Mouse (Mus musculus) liver, adult 2 months (tissue): ENCODE results near the gene H2-Eb2. TPM values are rescaled to one million over a fixed set of nuclear protein-coding genes. Genes with fewer than 3 reads are reported as not detected.

Experiments used
- DNase-seq: peaks from one replicate; pipeline ENCODE4 v3.0.0-alpha.2; 2011; ENCODE audit warnings: low read depth, low spot score; ENCODE audit errors: extremely low read depth
- H3K27ac ChIP-seq: fragments of 200-500 bp; replicated peaks from 2 replicates; pipeline ENCODE4 v1.5.1; 2012; ENCODE audit warnings: low read depth, mild to moderate bottlenecking, control low read depth, inconsistent platforms, low read length; ENCODE audit not compliant: insufficient read depth
- H3K27me3 ChIP-seq: fragments of 200-500 bp; 2 replicates; pipeline ENCODE4 v1.6.1; 2012; ENCODE audit warnings: mild to moderate bottlenecking, moderate library complexity, low read length, inconsistent platforms; ENCODE audit not compliant: control insufficient read depth, insufficient read depth
- H3K36me3 ChIP-seq: fragments of 200-500 bp; 2 replicates; pipeline ENCODE4 v1.6.1; 2012; ENCODE audit warnings: low read length, inconsistent platforms; ENCODE audit not compliant: control insufficient read depth, insufficient read depth
- H3K4me1 ChIP-seq: fragments of 200-500 bp; 2 replicates; pipeline ENCODE4 v1.6.1; 2011; ENCODE audit warnings: low read length; ENCODE audit not compliant: control insufficient read depth, insufficient read depth
- H3K4me3 ChIP-seq: fragments of 200-500 bp; 2 replicates; pipeline ENCODE4 v1.5.1; 2011; ENCODE audit warnings: low read depth, mild to moderate bottlenecking, control low read depth, low read length, moderate library complexity; ENCODE audit not compliant: insufficient read depth
- H3K79me2 ChIP-seq: fragments of 200-500 bp; 2 replicates; pipeline ENCODE4 v1.6.1; 2012; ENCODE audit warnings: inconsistent platforms, mild to moderate bottlenecking, low read length, moderate library complexity; ENCODE audit not compliant: control insufficient read depth, insufficient read depth
- H3K9ac ChIP-seq: fragments of 200-500 bp; 2 replicates; pipeline ENCODE4 v1.6.1; 2012; ENCODE audit warnings: low read depth, mild to moderate bottlenecking, control low read depth, inconsistent platforms, low read length
- CTCF ChIP-seq: fragments of 200-500 bp; IDR thresholded peaks from 2 replicates; pipeline ENCODE4 v1.5.1; 2011; ENCODE audit warnings: low read depth, low read length, control low read depth
- POLR2A ChIP-seq: fragments of 200-500 bp; IDR thresholded peaks from 2 replicates; pipeline ENCODE4 v1.6.1; 2011; ENCODE audit warnings: low read length, control low read depth; ENCODE audit not compliant: insufficient read depth; ENCODE audit errors: extremely low read depth
- WGBS: fragments of 180-500 bp; shearing (Covaris S2); methylation state at CpG from one replicate; pipeline ENCODE4 v1.1.7; 2018; 5-methylcytosine and 5-hydroxymethylcytosine counted together
- polyA plus RNA-seq: library from polyadenylated mRNA; depleted of rRNA; stranded (reverse); fragments of >200 nt; gene quantifications from 2 replicates; pipeline ENCODE4 v1.2.3, GENCODE M21; 2012
- total RNA-seq: library from RNA; depleted of rRNA; stranded (reverse); fragments of >200 nt; gene quantifications from 2 replicates; pipeline ENCODE4 v1.2.3, GENCODE M21; 2014

H2-Eb2 gene
- total and polyA plus RNA-seq, 2 experiments: 0.09 to 0.16 TPM

DNA sequence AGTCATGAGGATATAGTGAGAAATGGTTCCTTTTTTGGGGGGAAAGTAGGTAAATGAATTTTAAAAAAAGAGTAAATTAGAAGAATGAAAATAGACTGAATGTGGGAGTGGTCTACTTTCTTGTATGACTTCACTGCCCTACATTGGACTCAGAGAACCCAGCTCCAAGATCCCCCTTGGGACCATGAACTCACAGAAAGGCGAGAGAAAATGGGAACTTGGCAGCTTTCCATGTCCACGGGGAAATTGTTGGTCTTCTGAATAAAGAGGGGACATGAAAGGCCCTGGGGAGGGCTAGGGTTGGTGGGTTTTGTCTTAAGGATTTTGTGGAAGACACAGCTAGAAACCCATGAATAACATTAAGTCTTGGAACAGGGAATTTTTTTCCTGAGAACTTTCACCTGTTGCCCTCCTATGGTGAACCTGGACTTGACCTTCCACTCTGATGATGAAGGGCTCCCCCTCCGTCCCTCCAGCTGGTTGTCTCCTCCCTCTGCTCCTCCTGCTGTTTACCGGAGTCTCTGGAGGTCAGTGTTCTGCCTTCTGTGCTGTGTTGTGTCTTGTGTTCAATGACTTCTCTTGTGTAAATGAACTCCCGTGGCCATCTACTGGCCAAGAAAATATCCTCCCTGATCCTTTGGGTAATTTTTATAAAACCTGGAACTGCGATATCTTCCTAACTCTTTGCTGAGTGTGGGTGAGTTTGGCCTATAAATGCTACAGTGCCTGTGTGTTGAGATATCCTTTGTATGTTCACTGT lies 52.2 kb downstream of the H2-Eb2 start:
- no peak for DNase-seq
- no peak overlapping the region for H3K9ac ChIP-seq
- TF ChIP-seq POLR2A (no peak), CTCF (no peak)
- no peak overlapping the region for H3K4me3 ChIP-seq
- H3K27me3 ChIP-seq: no peaks in the 10 kb centered on the region
- no peaks in the 10 kb centered on the region for H3K79me2 ChIP-seq
- no peaks in the 10 kb centered on the region for H3K36me3 ChIP-seq
- 49% methylated on average over 6 of the region's 6 CpGs for WGBS
- no peaks in the 10 kb centered on the region for H3K4me1 ChIP-seq
- no peak overlapping the region for H3K27ac ChIP-seq

DNA sequence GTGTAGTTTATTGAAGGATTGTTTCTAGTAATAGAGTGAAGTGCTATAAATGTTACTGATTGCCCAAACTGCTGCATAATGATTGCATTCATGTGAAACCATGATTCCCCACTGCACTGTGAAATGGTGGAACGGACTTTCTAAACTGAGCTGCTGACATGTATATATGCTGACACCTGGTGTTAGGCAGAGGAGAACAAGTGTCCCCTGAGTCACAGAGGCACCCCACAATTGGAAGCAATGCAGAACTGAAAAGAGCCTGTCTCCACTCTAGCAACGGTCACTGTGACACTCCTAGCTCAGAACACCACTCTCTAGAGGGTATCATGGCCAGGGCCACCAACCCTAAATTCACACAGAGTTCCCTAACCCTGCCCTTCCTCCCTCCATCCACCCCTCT lies 53.3 kb downstream of the H2-Eb2 start:
- Histone ChIP-seq H3K4me1 (no peaks in the 10 kb centered on the region), H3K4me3 (no peak overlapping the region), H3K79me2 (no peaks in the 10 kb centered on the region), H3K36me3 (no peaks in the 10 kb centered on the region), H3K9ac (no peak overlapping the region), H3K27ac (no peak overlapping the region), H3K27me3 (no peaks in the 10 kb centered on the region)
- TF ChIP-seq POLR2A (no peak), CTCF (no peak)
- 82% methylated on average over 2 of the region's 2 CpGs for WGBS
- no peak for DNase-seq

DNA sequence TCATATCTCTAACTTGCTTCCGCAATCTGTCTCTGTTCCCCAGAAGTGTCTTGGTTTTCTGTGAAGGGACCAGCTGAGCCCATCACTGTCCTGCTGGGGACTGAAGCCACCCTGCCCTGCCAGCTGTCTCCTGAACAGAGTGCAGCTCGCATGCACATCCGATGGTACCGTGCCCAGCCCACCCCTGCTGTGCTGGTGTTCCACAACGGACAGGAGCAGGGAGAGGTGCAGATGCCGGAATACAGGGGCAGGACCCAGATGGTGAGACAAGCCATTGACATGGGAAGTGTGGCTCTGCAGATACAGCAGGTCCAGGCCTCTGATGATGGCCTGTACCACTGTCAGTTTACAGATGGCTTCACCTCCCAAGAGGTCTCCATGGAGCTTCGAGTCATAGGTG lies 54.0 kb downstream of the H2-Eb2 start:
- Histone ChIP-seq H3K4me1 (no peaks in the 10 kb centered on the region), H3K36me3 (no peaks in the 10 kb centered on the region), H3K4me3 (no peak overlapping the region), H3K9ac (no peak overlapping the region), H3K27me3 (no peaks in the 10 kb centered on the region), H3K27ac (no peak overlapping the region), H3K79me2 (no peaks in the 10 kb centered on the region)
- no peak for TF ChIP-seq CTCF
- TF ChIP-seq POLR2A: no peak
- DNase-seq: no peak
- WGBS: 82% methylated on average over 7 of the region's 7 CpGs

DNA sequence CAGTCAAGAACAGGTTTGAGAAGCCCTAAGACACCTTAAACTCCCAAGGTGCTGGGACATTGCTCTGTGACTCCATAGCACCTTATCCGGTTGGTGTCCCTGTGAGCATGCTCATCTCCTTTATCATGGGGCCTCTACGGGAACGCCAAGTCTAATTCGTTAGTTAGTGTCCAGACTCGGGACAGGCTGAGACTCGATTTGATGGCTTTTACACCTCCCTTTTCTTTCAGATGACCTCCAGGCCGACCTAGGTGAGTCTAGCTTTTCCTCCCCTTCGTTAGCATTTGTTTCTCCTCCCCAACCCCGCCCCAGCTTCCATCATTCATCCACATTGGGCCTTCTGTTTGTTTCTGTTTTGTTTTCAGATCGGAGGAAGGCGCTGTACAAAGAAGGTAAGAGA lies 56.4 kb downstream of the H2-Eb2 start:
- 65% methylated on average over 11 of the region's 11 CpGs for WGBS
- no peaks in the 10 kb centered on the region for H3K36me3 ChIP-seq
- H3K4me1 ChIP-seq: no peaks in the 10 kb centered on the region
- no peak overlapping the region for H3K9ac ChIP-seq
- H3K27ac ChIP-seq: no peak overlapping the region
- DNase-seq: no peak
- H3K27me3 ChIP-seq: no peaks in the 10 kb centered on the region; the same call in 1 of the 2 replicates
- no peak for TF ChIP-seq CTCF
- TF ChIP-seq POLR2A: no peak
- H3K4me3 ChIP-seq: no peak overlapping the region
- H3K79me2 ChIP-seq: no peaks in the 10 kb centered on the region

DNA sequence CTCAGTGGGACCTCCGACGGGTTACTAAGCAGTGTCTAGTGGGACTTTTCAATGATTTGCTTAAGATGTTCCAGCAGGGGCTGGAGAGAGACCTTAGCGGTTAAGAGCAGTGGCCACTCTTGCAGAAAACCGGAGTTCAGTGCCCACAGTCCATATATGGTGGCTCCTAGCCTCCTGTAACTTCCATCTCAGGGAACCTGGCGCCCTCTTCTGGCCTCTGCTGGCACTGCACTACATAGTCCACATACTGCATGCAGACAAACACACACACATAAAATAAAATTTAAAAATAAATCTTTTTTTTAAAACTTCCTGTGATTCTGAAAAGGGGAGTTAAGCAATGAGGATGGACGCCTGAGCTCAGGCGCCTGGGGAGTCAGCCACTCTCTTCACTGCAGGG lies 57.7 kb downstream of the H2-Eb2 start:
- Histone ChIP-seq H3K79me2 (no peaks in the 10 kb centered on the region), H3K4me1 (no peaks in the 10 kb centered on the region), H3K27ac (no peak overlapping the region), H3K36me3 (no peaks in the 10 kb centered on the region), H3K27me3 (no peaks in the 10 kb centered on the region; the same call in 1 of the 2 replicates), H3K9ac (no peak overlapping the region), H3K4me3 (no peak overlapping the region)
- no peak for DNase-seq
- 77% methylated on average over 7 of the region's 7 CpGs for WGBS
- peak; percentile 34; the same call in 1 of the 2 replicates for TF ChIP-seq CTCF
- no peak for TF ChIP-seq POLR2A

DNA sequence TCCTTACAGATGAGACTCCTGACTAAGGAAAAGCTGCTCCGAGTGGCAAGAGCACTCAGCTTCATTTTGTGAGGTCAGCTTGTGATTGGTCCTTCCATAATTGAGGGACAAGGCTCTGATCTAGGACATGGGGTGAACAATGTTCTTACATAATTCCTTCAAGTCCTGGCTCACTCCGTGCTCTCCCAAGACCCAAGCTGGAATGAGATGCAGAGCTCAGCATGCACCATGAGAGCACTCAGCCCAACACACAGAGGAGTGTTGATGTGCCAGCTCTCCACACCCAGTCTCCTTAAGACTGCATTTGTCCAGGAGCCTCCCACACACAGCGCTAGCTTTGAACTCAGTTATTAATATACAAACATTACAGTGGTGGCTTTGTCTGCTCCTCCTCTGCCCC lies 59.2 kb downstream of the H2-Eb2 start:
- Histone ChIP-seq H3K4me1 (no peaks in the 10 kb centered on the region), H3K4me3 (no peak overlapping the region), H3K27ac (no peak overlapping the region), H3K79me2 (no peaks in the 10 kb centered on the region), H3K27me3 (no peaks in the 10 kb centered on the region; the same call in 1 of the 2 replicates), H3K36me3 (no peaks in the 10 kb centered on the region), H3K9ac (no peak overlapping the region)
- DNase-seq: no peak
- WGBS: 80% methylated on average over 3 of the region's 3 CpGs
- TF ChIP-seq CTCF (no peak), POLR2A (no peak)
